Mouse (Mus musculus) embryonic fibroblast, embryonic 13.5 days (primary cell): ENCODE data around the gene Magi2.

Experiments
- CTCF ChIP-seq: IDR thresholded peaks from 2 replicates; pipeline ENCODE4 v1.5.1; 2011; ENCODE audit warnings: mild to moderate bottlenecking, control low read depth, low read length, moderate library complexity, borderline replicate concordance; ENCODE audit not compliant: insufficient read depth
- POLR2A ChIP-seq: IDR thresholded peaks from 2 replicates; pipeline ENCODE4 v1.6.1; 2011; ENCODE audit warnings: low read depth, mild to moderate bottlenecking, control low read depth, low read length, moderate library complexity

GRCm38 (mm10) chr5:20584769-20585168, 1357.9 kb downstream of the Magi2 start:
- TF ChIP-seq CTCF, result no peak
- no peak for TF ChIP-seq POLR2A
